Mouse (Mus musculus): ENCODE data around the gene Shisa5. TPM values are rescaled to one million over a fixed set of nuclear protein-coding genes. Genes with fewer than 3 reads are reported as not detected.
A peak's percentile ranks its signal among the peaks of the same experiment; 100 is the strongest.

Gene Shisa5
- polyA plus RNA-seq, 1 experiment from 2014 or later, result 64.9 TPM

DNA sequence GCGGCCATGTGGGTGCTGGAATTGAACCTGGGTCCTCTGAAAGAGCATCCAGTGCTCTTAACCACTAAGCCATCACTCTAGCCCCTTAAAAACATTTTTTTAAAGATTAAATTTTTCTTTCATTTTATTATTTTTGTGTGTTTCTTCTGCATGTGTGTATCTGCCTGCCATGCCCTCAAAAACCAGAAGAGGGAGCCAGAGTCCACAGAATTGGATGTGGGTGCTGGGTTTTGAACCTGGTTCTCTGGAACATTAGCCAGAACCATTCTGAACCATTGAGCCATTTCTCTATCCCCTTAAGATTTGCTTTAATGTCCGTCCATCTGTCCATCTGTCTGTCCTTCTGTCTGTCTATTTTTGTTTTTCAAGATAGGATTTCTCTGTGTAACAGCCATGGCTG lies 35.2 kb upstream of the Shisa5 start:
- H3K4me1 ChIP-seq (replicated peaks), result no peaks in the 10 kb centered on the region
- no peak for ATAC-seq (replicated peaks; ENCODE audit: insufficient number of reproducible peaks, insufficient read depth, low FRiP score, low read depth)
- H3K4me2 ChIP-seq, result no peak overlapping the region
- 47% methylated on average over 2 of the region's 2 CpGs for WGBS
- no peaks in the 10 kb centered on the region for H3K27me3 ChIP-seq
- H3K9me3 ChIP-seq (replicated peaks), result no peaks in the 10 kb centered on the region
- H3K9ac ChIP-seq, result no peak overlapping the region
- H3K27ac ChIP-seq, result no peak overlapping the region
- no peaks in the 10 kb centered on the region for H3K36me3 ChIP-seq
- no peak overlapping the region for H3K4me3 ChIP-seq

DNA sequence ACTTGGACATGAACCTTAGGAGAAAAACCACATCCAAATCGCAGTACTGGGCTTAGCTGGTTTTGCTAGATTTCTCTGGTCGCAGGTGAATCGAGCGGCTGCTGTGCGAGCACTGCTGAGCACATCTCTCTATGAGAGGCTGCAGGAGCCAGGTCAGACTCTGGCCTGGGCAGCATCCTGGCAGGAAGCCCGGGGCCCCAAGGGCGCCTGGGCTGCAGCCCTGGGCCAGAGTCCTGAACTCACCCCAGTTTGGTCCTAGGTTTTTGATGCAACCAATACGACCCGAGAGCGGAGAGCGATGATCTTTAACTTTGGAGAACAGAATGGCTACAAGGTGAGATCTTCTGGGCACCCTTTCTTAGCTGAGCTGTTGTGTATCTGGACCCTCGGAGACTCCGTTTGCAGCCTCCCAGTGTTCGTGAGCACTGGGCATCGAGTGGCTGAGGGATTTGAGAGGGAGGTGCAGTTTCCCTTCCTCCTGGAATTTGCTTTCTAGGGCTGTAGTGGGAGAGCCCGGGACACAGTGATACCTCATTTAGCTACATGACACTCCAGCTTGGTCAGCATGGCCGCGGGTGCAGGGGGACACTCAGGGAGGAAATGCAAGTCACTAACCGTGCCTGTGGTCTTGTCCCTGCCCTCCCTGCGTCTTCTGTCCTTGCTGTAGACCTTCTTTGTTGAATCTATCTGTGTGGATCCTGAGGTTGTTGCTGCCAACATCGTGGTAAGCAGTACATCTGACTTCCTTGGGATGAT lies 31.2 kb upstream of the Shisa5 start:
- WGBS, result 64% methylated on average over 21 of the region's 21 CpGs
- no peak for ATAC-seq (replicated peaks; ENCODE audit: insufficient number of reproducible peaks, insufficient read depth, low FRiP score, low read depth)
- no peak overlapping the region for H3K27ac ChIP-seq
- H3K9ac ChIP-seq, result no peak overlapping the region
- H3K4me3 ChIP-seq, result no peak overlapping the region
- no peaks in the 10 kb centered on the region for H3K9me3 ChIP-seq (replicated peaks)
- H3K36me3 ChIP-seq, result no peaks in the 10 kb centered on the region
- no peak overlapping the region for H3K4me2 ChIP-seq
- H3K27me3 ChIP-seq, result no peaks in the 10 kb centered on the region
- peaks cover 11% of the 10 kb centered on the region for H3K4me1 ChIP-seq (replicated peaks)

DNA sequence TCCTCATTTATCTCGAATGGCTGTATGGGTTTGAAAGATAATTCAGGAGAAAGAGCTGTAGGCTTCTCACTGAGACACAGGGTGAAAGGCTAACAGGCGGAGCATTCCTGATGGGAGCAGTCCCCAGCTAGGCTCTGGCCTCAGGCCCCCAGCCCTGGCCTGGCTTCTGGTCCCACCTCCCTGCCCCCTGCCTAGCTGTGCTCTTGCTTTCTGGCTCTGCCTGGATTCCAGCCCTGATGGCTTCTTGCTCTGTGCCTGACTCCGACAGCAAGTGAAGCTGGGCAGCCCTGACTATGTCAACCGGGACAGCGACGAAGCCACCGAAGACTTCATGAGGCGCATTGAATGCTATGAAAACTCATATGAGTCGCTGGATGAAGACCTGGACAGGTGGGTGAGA lies 30.3 kb upstream of the Shisa5 start:
- no peaks in the 10 kb centered on the region for H3K36me3 ChIP-seq
- H3K4me1 ChIP-seq (replicated peaks), result peaks cover 11% of the 10 kb centered on the region
- H3K9ac ChIP-seq, result no peak overlapping the region
- H3K27me3 ChIP-seq, result no peaks in the 10 kb centered on the region
- WGBS, result 69% methylated on average over 9 of the region's 9 CpGs
- no peak for ATAC-seq (replicated peaks; ENCODE audit: insufficient number of reproducible peaks, insufficient read depth, low FRiP score, low read depth)
- H3K27ac ChIP-seq, result no peak overlapping the region
- no peaks in the 10 kb centered on the region for H3K9me3 ChIP-seq (replicated peaks)
- no peak overlapping the region for H3K4me3 ChIP-seq
- no peak overlapping the region for H3K4me2 ChIP-seq

DNA sequence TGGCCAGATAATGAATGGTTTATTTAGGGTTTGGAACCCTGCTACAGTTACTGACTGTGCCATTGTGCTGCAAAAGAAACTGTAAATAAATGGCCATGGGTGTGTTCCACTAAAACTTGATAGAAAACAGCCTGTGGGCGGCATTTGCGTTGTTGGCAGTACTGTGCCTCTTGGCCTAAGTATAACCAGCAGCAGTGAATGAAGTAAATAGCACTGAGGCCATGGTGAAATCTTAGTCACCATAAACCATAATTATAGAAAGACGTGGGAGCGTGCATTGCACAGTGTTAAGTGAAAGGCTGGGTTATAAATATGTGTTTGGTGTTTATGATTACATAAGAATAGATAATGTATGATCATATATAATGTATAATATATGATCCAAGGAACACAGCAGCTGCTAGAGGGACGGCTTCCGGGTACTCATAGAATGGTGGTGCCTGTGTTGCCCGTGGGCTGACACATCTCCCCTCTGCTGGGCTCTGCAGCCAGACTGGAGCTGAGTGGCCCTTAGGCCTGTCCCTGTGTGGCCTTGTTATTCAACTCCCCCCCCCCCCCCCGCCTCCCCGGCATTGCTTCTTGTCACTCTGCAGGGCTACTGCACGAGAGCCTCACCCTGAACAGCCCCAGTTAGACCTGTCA lies 29.2 kb upstream of the Shisa5 start:
- Histone ChIP-seq H3K27me3 (no peaks in the 10 kb centered on the region), H3K4me2 (no peak overlapping the region), H3K9ac (no peak overlapping the region)

DNA sequence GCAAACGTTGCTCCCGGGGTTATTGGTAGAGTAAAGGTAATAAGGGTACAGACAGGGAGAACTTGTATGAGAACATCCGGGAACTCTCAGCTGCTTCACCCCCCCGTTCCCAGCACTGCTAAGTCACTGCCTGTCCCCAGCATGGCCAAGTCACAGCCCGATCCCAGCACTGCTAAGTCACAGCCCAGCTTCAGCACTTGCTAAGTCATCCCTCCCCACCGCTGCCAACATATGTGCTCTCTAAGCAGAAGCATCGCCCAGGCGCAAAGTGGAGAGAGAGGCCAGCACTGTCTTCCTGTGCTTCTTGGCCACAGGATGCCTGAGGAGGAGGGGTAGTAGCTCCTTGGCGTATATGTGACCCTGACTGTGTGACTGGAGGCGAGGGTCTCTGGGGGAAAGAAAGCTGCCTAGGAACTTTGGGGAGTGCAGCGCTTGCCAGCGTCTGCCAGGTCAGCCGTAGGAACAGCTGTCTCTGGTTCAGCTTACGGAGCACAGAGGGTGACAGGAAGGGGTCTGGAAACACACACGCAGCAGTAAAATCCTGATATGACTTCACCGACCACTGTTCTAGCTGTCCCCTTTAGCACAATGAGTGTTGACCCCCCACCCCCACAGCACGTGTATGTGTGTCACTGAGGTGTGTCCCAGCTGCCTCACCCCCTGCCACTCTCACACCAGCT lies 28.6 kb upstream of the Shisa5 start:
- ATAC-seq (replicated peaks; ENCODE audit: insufficient number of reproducible peaks, insufficient read depth, low FRiP score, low read depth), result peak; percentile 37; the same call in 1 of the 2 replicates
- Histone ChIP-seq H3K4me2 (peak overlapping the region; percentile 36), H3K9ac (peak overlapping the region; percentile 19; the same call in 1 of the 2 replicates)

More for the DNA sequence above, 29.2 kb upstream of the Shisa5 start:
- no peaks in the 10 kb centered on the region for H3K36me3 ChIP-seq
- WGBS, result 64% methylated on average over 9 of the region's 10 CpGs
- no peak overlapping the region for H3K4me3 ChIP-seq
- H3K4me1 ChIP-seq (replicated peaks), result peaks cover 11% of the 10 kb centered on the region
- H3K9me3 ChIP-seq (replicated peaks), result no peaks in the 10 kb centered on the region
- no peak overlapping the region for H3K27ac ChIP-seq
- no peak for ATAC-seq (replicated peaks; ENCODE audit: insufficient number of reproducible peaks, insufficient read depth, low FRiP score, low read depth)

DNA sequence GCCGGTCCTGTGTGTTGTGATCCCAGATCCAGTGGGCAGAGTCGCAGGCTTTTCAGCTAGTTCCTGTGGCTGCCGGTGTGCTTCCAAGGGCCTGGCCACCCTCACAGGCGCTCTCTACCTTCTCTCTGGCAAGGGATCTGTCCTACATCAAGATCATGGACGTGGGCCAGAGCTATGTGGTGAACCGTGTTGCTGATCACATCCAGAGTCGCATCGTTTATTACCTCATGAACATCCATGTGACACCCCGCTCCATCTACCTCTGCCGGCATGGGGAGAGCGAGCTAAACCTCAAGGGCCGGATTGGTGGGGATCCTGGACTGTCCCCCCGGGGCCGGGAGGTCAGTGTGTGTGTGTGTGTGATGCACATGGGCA lies 28.1 kb upstream of the Shisa5 start:
- Histone ChIP-seq H3K9me3 (replicated peaks) (no peaks in the 10 kb centered on the region), H3K4me3 (no peak overlapping the region), H3K27me3 (no peaks in the 10 kb centered on the region), H3K4me2 (peak overlapping the region; percentile 36; the same call in 1 of the 2 replicates), H3K9ac (no peak overlapping the region), H3K4me1 (replicated peaks) (peaks cover 11% of the 10 kb centered on the region), H3K36me3 (no peaks in the 10 kb centered on the region), H3K27ac (no peak overlapping the region)
- WGBS, result 58% methylated on average over 14 of the region's 14 CpGs
- ATAC-seq (replicated peaks; ENCODE audit: insufficient number of reproducible peaks, insufficient read depth, low FRiP score, low read depth), result no peak

More for the DNA sequence above, 28.6 kb upstream of the Shisa5 start:
- no peaks in the 10 kb centered on the region for H3K27me3 ChIP-seq
- H3K9me3 ChIP-seq (replicated peaks), result no peaks in the 10 kb centered on the region
- H3K4me3 ChIP-seq, result no peak overlapping the region
- H3K27ac ChIP-seq, result no peak overlapping the region
- peaks cover 11% of the 10 kb centered on the region for H3K4me1 ChIP-seq (replicated peaks)
- 27% methylated on average over 17 of the region's 17 CpGs for WGBS
- H3K36me3 ChIP-seq, result no peaks in the 10 kb centered on the region

DNA sequence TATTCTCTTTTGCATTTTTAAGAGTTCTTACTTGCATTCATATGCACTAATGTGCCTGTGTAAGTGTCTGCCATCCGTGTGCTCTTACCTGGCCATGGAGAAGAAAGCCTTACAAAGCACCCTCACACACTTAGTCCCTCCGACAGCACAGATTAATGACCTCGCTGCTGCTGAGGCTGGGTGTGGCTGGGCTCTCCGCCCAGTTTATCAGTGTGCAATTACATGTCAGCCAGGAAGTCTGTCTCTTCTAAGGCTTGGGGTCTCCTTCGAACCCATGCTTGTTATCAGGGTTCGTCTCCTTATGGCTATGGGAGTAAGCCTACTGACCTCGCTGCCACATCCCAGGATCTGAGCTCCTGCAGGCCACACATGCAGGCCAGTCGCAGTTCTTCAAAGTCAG lies 23.0 kb upstream of the Shisa5 start:
- Histone ChIP-seq H3K4me1 (replicated peaks) (no peaks in the 10 kb centered on the region), H3K36me3 (no peaks in the 10 kb centered on the region), H3K9ac (no peak overlapping the region), H3K4me3 (no peak overlapping the region), H3K27ac (no peak overlapping the region), H3K9me3 (replicated peaks) (no peaks in the 10 kb centered on the region), H3K4me2 (no peak overlapping the region), H3K27me3 (no peaks in the 10 kb centered on the region)
- 42% methylated on average over 8 of the region's 8 CpGs for WGBS
- ATAC-seq (replicated peaks; ENCODE audit: insufficient number of reproducible peaks, insufficient read depth, low FRiP score, low read depth), result no peak

DNA sequence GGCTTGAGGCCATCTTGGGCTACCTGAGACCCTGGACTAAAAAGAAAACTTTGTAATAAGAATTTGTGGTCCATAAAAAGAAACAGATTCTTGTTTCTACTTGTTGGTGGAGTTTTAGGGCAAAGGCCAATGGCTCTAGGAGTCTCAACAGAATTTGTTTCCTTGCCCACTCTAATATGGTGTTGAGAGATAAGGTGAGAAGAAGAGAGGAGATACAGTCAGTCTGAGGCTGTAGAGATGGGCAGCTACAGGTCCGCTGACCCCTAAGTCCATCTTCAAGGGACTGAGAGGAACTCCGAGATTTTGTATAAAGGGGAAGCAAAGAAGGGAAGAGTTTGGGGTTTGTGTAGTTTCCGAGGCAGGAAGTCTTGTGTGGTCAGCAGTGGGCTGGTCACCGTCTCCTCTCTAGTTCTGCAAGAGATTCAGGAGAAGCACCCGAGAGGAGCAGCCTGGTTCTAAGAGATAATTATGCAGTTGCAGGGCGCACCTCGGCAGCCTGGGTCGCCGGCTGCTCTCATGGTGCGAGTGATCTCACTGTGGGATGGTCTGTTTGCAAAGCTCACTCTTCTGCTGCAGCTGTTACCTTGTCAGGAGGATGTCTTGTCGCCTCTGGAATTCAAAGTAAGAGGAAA lies 21.3 kb upstream of the Shisa5 start:
- no peak for ATAC-seq (replicated peaks; ENCODE audit: insufficient number of reproducible peaks, insufficient read depth, low FRiP score, low read depth)
- no peak overlapping the region for H3K27ac ChIP-seq
- no peaks in the 10 kb centered on the region for H3K4me1 ChIP-seq (replicated peaks)
- no peaks in the 10 kb centered on the region for H3K36me3 ChIP-seq
- H3K4me2 ChIP-seq, result no peak overlapping the region
- 40% methylated on average over 11 of the region's 11 CpGs for WGBS
- no peak overlapping the region for H3K4me3 ChIP-seq
- H3K27me3 ChIP-seq, result no peaks in the 10 kb centered on the region
- H3K9me3 ChIP-seq (replicated peaks), result no peaks in the 10 kb centered on the region
- no peak overlapping the region for H3K9ac ChIP-seq

DNA sequence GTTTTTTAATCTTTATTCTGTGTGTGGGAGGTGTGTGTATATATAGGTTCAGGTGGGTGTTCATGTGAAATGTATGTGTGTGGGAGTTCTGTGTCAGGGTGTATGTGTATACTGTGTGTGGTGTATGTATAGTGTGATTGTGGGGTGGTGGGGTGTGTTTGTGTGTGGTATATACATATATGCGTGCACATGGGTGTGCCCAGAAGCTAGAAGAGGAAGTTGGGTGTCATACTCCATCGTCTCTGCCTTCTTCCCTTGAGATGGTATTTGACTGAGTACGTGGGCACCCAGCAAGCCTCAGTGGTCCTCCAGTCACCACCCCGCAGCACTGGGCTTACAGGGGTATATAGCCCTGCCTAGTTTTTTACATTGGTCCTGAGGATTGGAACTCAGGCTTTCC lies 16.9 kb upstream of the Shisa5 start:
- no peaks in the 10 kb centered on the region for H3K27me3 ChIP-seq
- no peaks in the 10 kb centered on the region for H3K9me3 ChIP-seq (replicated peaks)
- H3K9ac ChIP-seq, result no peak overlapping the region
- no peak overlapping the region for H3K4me3 ChIP-seq
- H3K4me2 ChIP-seq, result no peak overlapping the region
- H3K27ac ChIP-seq, result no peak overlapping the region
- no peaks in the 10 kb centered on the region for H3K36me3 ChIP-seq
- ATAC-seq (replicated peaks; ENCODE audit: insufficient number of reproducible peaks, insufficient read depth, low FRiP score, low read depth), result no peak
- WGBS, result 86% methylated on average over 4 of the region's 4 CpGs
- no peaks in the 10 kb centered on the region for H3K4me1 ChIP-seq (replicated peaks)

DNA sequence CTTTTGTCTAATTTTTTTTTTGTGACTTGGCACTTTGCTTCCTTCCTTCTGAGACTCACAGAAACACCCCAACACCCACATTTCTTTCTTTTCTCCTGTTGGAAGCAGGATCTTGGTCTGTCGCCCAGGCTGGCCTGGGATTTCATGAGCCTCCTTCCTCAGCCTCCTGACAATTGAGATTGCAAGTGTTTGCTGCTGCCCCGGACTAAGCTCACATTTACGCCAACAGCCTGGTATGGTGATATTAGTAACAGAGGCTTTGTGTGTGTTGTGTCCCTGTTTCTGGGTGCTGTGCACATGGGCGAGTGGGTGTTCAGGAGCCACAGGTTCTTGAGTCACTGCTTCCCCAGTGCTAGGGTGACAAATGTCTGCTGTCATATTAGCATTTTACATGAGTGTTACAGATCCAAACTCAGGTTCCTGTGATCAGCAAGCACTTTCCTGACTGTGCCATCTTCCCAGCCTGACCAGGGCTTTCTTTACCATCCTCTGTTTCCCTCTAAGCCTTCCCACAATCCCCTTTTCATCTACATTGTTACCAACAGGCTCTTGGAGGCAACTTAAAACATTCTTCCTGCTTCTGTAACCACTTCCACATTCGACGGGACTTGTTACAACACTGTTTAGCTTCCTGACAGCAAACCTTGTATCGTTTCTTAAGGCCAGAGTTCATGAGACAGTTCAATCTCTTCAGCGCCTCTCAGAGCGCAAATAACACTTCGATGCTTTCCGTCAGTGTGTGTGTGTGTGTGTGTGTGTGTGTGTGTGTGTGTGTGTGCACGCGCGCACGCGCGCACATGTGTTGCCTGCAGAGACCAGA lies 15.3 kb upstream of the Shisa5 start:
- no peak for ATAC-seq (replicated peaks; ENCODE audit: insufficient number of reproducible peaks, insufficient read depth, low FRiP score, low read depth)
- no peak overlapping the region for H3K9ac ChIP-seq
- H3K4me1 ChIP-seq (replicated peaks), result peaks cover 5% of the 10 kb centered on the region; the same call in 1 of the 2 replicates
- WGBS, result 86% methylated on average over 17 of the region's 17 CpGs
- no peak overlapping the region for H3K4me2 ChIP-seq
- H3K36me3 ChIP-seq, result no peaks in the 10 kb centered on the region
- no peaks in the 10 kb centered on the region for H3K27me3 ChIP-seq
- no peak overlapping the region for H3K27ac ChIP-seq
- no peak overlapping the region for H3K4me3 ChIP-seq
- no peaks in the 10 kb centered on the region for H3K9me3 ChIP-seq (replicated peaks)
